ENCODE assay signal across 9 mouse cellular contexts in genomic region chr2:167543121-167544003, GRCm38 (mm10). TPM values are rescaled to one million over a fixed set of nuclear protein-coding genes. Genes with fewer than 3 reads are reported as not detected.
DNase-seq lines count a peak whose midpoint lies in the region; ATAC-seq and TF ChIP-seq lines count a peak whose summit lies in the region.
"Had no signal": no experiment of that assay in that cellular context is flagged by ENCODE, and none has a peak within 500 bp of the region (broad histone marks: within the 10 kb centered on the region; RNA-seq: fewer than 3 reads in every experiment).

No protein-coding gene starts in this region.

- intact Hi-C loops in left cerebral cortex, adult 2 months (cut with DNase I), result loop anchor here (1.0 kb wide), 1 partner anchor 30 kb away; no protein-coding TSS in a partner anchor
- intact Hi-C loops in left cerebral cortex, postnatal 36 days (cut with DNase I), result no loop called here

- H3K27ac ChIP-seq in left cerebral cortex, adult 2 months, result peak overlapping the region; percentile 8; the same call in 1 of the 2 replicates
- peak overlapping the region; percentile 50 for H3K27ac ChIP-seq in forebrain, postnatal 0 days (ENCODE audit: low read depth, low read length)
- peak overlapping the region; percentile 61 for H3K27ac ChIP-seq in hindbrain, embryonic 14.5 days
- peak overlapping the region; percentile 81 for H3K27ac ChIP-seq in neural tube, embryonic 13.5 days (replicated peaks)

- no peak overlapping the region for H3K4me2 ChIP-seq in forebrain, postnatal 0 days (ENCODE audit: low read depth)
- no peak overlapping the region for H3K4me2 ChIP-seq in hindbrain, embryonic 14.5 days (replicated peaks)
- H3K4me2 ChIP-seq in neural tube, embryonic 13.5 days, result 0 out of 2 replicates have a peak overlapping the region, but pooled peaks have one; percentile 4

- no peak for DNase-seq in left cerebral cortex, adult 2 months (ENCODE audit: extremely low spot score in 1 of 2, low spot score in 2 of 2)
- no peak for DNase-seq in left cerebral cortex, postnatal 36 days (ENCODE audit: low spot score in 2 of 2)
- DNase-seq in forebrain, postnatal 0 days, result no peak
- no peak for DNase-seq in hindbrain, embryonic 14.5 days (ENCODE audit: low spot score)
- peak; percentile 49 for DNase-seq in liver
- DNase-seq in thymus, postnatal 10 days (ENCODE audit: low spot score in 2 of 2), result no peak
- DNase-seq in urinary bladder, adult 18-20 months (ENCODE audit: low spot score in 2 of 2), result no peak

- H3K9ac ChIP-seq in forebrain, postnatal 0 days, result no peak overlapping the region
- no peak overlapping the region for H3K9ac ChIP-seq in hindbrain, embryonic 14.5 days
- peak overlapping the region; percentile 41 for H3K9ac ChIP-seq in neural tube, embryonic 13.5 days

- no peaks in the 10 kb centered on the region for H3K36me3 ChIP-seq in forebrain, postnatal 0 days (ENCODE audit: insufficient read depth)
- H3K36me3 ChIP-seq in hindbrain, embryonic 14.5 days (replicated peaks; ENCODE audit: control insufficient read depth, insufficient read depth), result no peaks in the 10 kb centered on the region
- H3K36me3 ChIP-seq in neural tube, embryonic 13.5 days, result no peaks in the 10 kb centered on the region

- ATAC-seq in forebrain, postnatal 0 days, result no peak
- ATAC-seq in hindbrain, embryonic 14.5 days (ENCODE audit: low FRiP score), result no peak
- ATAC-seq in neural tube, embryonic 13.5 days (ENCODE audit: low read depth), result no peak

- TF ChIP-seq CTCF in left cerebral cortex, adult 2 months (IDR thresholded peaks at IDR 0.05), result no peak
- no peak for TF ChIP-seq CTCF in forebrain, postnatal 0 days (IDR thresholded peaks at IDR 0.05; ENCODE audit: low read depth)

- H3K4me3 ChIP-seq in left cerebral cortex, adult 2 months, result no peak overlapping the region
- H3K4me3 ChIP-seq in forebrain, postnatal 0 days (ENCODE audit: low read depth, low read length), result no peak overlapping the region
- H3K4me3 ChIP-seq in hindbrain, embryonic 14.5 days (replicated peaks; ENCODE audit: low read length), result no peak overlapping the region
- no peak overlapping the region for H3K4me3 ChIP-seq in neural tube, embryonic 13.5 days

- no peaks in the 10 kb centered on the region for H3K9me3 ChIP-seq in forebrain, postnatal 0 days (ENCODE audit: low read length)
- no peaks in the 10 kb centered on the region for H3K9me3 ChIP-seq in hindbrain, embryonic 14.5 days (ENCODE audit: control insufficient read depth, low read length)
- no peaks in the 10 kb centered on the region for H3K9me3 ChIP-seq in neural tube, embryonic 13.5 days

- peaks cover 14% of the 10 kb centered on the region for H3K27me3 ChIP-seq in forebrain, postnatal 0 days (ENCODE audit: insufficient read depth, low read length)
- H3K27me3 ChIP-seq in hindbrain, embryonic 14.5 days (ENCODE audit: control insufficient read depth, insufficient read depth, low read length), result peaks cover 25% of the 10 kb centered on the region
- peaks cover 24% of the 10 kb centered on the region for H3K27me3 ChIP-seq in neural tube, embryonic 13.5 days
- H3K27me3 ChIP-seq: CH12.LX had no signal

- no peaks in the 10 kb centered on the region for H3K4me1 ChIP-seq in forebrain, postnatal 0 days (ENCODE audit: insufficient read depth)
- peaks cover 7% of the 10 kb centered on the region for H3K4me1 ChIP-seq in hindbrain, embryonic 14.5 days (replicated peaks; ENCODE audit: control insufficient read depth, insufficient read depth, low read length)
- peaks cover 60% of the 10 kb centered on the region for H3K4me1 ChIP-seq in neural tube, embryonic 13.5 days (replicated peaks)

- WGBS in forebrain, postnatal 0 days, result 30% methylated on average over 14 of the region's 16 CpGs
- 34% methylated on average over 16 of the region's 16 CpGs for whole genome bisulfite sequencing in hindbrain, embryonic 14.5 days
- 19% methylated on average over 16 of the region's 16 CpGs for WGBS in neural tube, embryonic 13.5 days

RNA-seq across cellular contexts. Expression of gene Snai1, which starts 5.4 kb away (rescaled TPM):
- under 1 TPM; 0.56 to 0.70 TPM for total RNA-seq in left cerebral cortex, adult 2 months (2021)
- under 1 TPM; 0.52 to 0.88 TPM for total RNA-seq in left cerebral cortex, postnatal 36 days (2021)
- total RNA-seq in forebrain, postnatal 0 days (2014; rRNA removed), result 1.3 and 1.4 TPM in 2 replicates
- 3.3 and 4.4 TPM in 2 replicates for polyA plus RNA-seq in forebrain, postnatal 0 days (2015; fragmentation: Nextera tagmentation; extraction: Ambion mirVana)
- 5.5 and 7.5 TPM in 2 replicates for polyA plus RNA-seq in hindbrain, embryonic 14.5 days (2014; fragmentation: Nextera tagmentation; extraction: Ambion mirVana)
- 9.8 and 13.0 TPM in 2 replicates for polyA plus RNA-seq in neural tube, embryonic 13.5 days (2015; fragmentation: Nextera tagmentation; extraction: Ambion mirVana)

RNA-seq across cellular contexts. Expression of gene Spata2, which starts 50.7 kb away (rescaled TPM):
- total RNA-seq in left cerebral cortex, adult 2 months (2021), result 10 to 100 TPM; 78.0 to 79.1 TPM
- total RNA-seq in left cerebral cortex, postnatal 36 days (2021), result 10 to 100 TPM; 73.6 to 79.8 TPM
- total RNA-seq in forebrain, postnatal 0 days (2014; rRNA removed), result 26.9 and 28.9 TPM in 2 replicates
- polyA plus RNA-seq in forebrain, postnatal 0 days (2015; fragmentation: Nextera tagmentation; extraction: Ambion mirVana), result 31.8 and 36.6 TPM in 2 replicates
- polyA plus RNA-seq in hindbrain, embryonic 14.5 days (2014; fragmentation: Nextera tagmentation; extraction: Ambion mirVana), result 27.3 and 29.6 TPM in 2 replicates
- polyA plus RNA-seq in neural tube, embryonic 13.5 days (2015; fragmentation: Nextera tagmentation; extraction: Ambion mirVana), result 24.1 and 26.9 TPM in 2 replicates

RNA-seq across cellular contexts. Expression of gene Rnf114, which starts 50.9 kb away (rescaled TPM):
- 10 to 100 TPM; 54.9 to 57.3 TPM for total RNA-seq in left cerebral cortex, adult 2 months (2021)
- total RNA-seq in left cerebral cortex, postnatal 36 days (2021), result 10 to 100 TPM; 55.1 to 60.7 TPM
- 66.1 and 79.5 TPM in 2 replicates for total RNA-seq in forebrain, postnatal 0 days (2014; rRNA removed)
- polyA plus RNA-seq in forebrain, postnatal 0 days (2015; fragmentation: Nextera tagmentation; extraction: Ambion mirVana), result 84.5 and 88.6 TPM in 2 replicates
- 110 and 115 TPM in 2 replicates for polyA plus RNA-seq in hindbrain, embryonic 14.5 days (2014; fragmentation: Nextera tagmentation; extraction: Ambion mirVana)
- polyA plus RNA-seq in neural tube, embryonic 13.5 days (2015; fragmentation: Nextera tagmentation; extraction: Ambion mirVana), result 128 TPM in 2 replicates

Comparison
In these comparisons a context has a peak if more than half of its experiments do, and no peak if none do; other contexts are left out.
1. H3K27ac ChIP-seq: peak in every context shown above with its lines; median percentile 81 in neural tube, embryonic 13.5 days; 61 in hindbrain, embryonic 14.5 days; 50 in forebrain, postnatal 0 days; 8 in left cerebral cortex, adult 2 months.